Mouse (Mus musculus) liver, embryonic 14.5 days (tissue): ENCODE results near the gene Fgfr2. TPM values are rescaled to one million over a fixed set of nuclear protein-coding genes. Genes with fewer than 3 reads are reported as not detected.

Experiments used
- ATAC-seq: fragments of 200-750 bp; cut with Nextera tagmentation; 2 replicates; pipeline ENCODE4 v1.8.0; 2017; ENCODE audit warnings: moderate number of reproducible peaks, mild to moderate bottlenecking, moderate library complexity; ENCODE audit not compliant: insufficient read depth
- DNase-seq, 3 experiments: peaks; one replicate each; pipeline ENCODE4 v3.0.0-alpha.2; 2012 to 2013; ENCODE audit warnings: low read depth in 3 of 3, low spot score in 3 of 3
- H3K27ac ChIP-seq: fragments of 300-500 bp; sonication (generic); 2 replicates; pipeline ENCODE4 v1.5.1; 2014; ENCODE audit warnings: moderate library complexity, mild to moderate bottlenecking, control low read depth, inconsistent platforms
- H3K27me3 ChIP-seq: fragments of 300-500 bp; sonication (generic); 2 replicates; pipeline ENCODE4 v1.6.1; 2014; ENCODE audit warnings: mild to moderate bottlenecking, low read length, moderate library complexity; ENCODE audit not compliant: control insufficient read depth, insufficient read depth
- H3K36me3 ChIP-seq: fragments of 300-500 bp; sonication (generic); replicated peaks from 2 replicates; pipeline ENCODE4 v1.6.1; 2014; ENCODE audit warnings: low read depth; ENCODE audit not compliant: control insufficient read depth, insufficient read depth
- H3K4me1 ChIP-seq, 2 experiments: fragments of 200-500 bp in 1 of 2; fragments of 300-500 bp in 1 of 2; sonication (generic) in 1 of 2; replicated peaks; 2 replicates each; pipeline ENCODE4 v1.6.1; 2012 to 2014; ENCODE audit warnings: antibody characterized with exemption in 1 of 2, inconsistent platforms in 1 of 2, low read length in 1 of 2; ENCODE audit not compliant: control insufficient read depth in 2 of 2, insufficient read depth in 2 of 2
- H3K4me2 ChIP-seq: fragments of 300-500 bp; sonication (generic); 2 replicates; pipeline ENCODE4 v1.6.1; 2014; ENCODE audit warnings: low read depth, mild to moderate bottlenecking, control low read depth, moderate library complexity
- H3K4me3 ChIP-seq, 2 experiments: fragments of 200-500 bp in 1 of 2; fragments of 300-500 bp in 1 of 2; sonication (generic) in 1 of 2; 2 replicates each; pipeline ENCODE4 v1.5.1; 2012 to 2014; ENCODE audit warnings: low read depth in 2 of 2, low read length in 2 of 2, mild to moderate bottlenecking in 2 of 2, control low read depth in 1 of 2, inconsistent platforms in 1 of 2, moderate library complexity in 1 of 2; ENCODE audit not compliant: insufficient read depth in 1 of 2
- H3K9ac ChIP-seq: fragments of 300-500 bp; sonication (generic); replicated peaks from 2 replicates; pipeline ENCODE4 v1.6.1; 2014; ENCODE audit warnings: mild to moderate bottlenecking, control low read depth, moderate library complexity
- H3K9me3 ChIP-seq: fragments of 300-500 bp; sonication (generic); 2 replicates; pipeline ENCODE4 v1.6.1; 2016; ENCODE audit warnings: low read length, mixed read lengths; ENCODE audit not compliant: control insufficient read depth
- CTCF ChIP-seq: IDR thresholded peaks from 2 replicates; pipeline ENCODE4 v1.5.1; 2016; ENCODE audit warnings: antibody characterized with exemption, low read depth, control low read depth
- EP300 ChIP-seq: IDR thresholded peaks from 2 replicates; pipeline ENCODE4 v1.6.1; 2016; ENCODE audit warnings: antibody characterized with exemption, low read depth
- WGBS: fragments of 180-500 bp; shearing (Covaris S2); extraction: QIAGEN DNeasy Blood & Tissue Kit; methylation state at CpG from one replicate; pipeline ENCODE4 v1.1.7; 2014; ENCODE audit not compliant: insufficient replicate concordance; 5-methylcytosine and 5-hydroxymethylcytosine counted together
- polyA plus RNA-seq, 2 experiments: library from polyadenylated mRNA; depleted of rRNA in 1 of 2; stranded (reverse) in 1 of 2; unstranded in 1 of 2; fragments of >200 nt; fragmentation: Nextera tagmentation in 1 of 2; extraction: Ambion mirVana in 1 of 2; gene quantifications; 2 replicates each; pipeline versions ENCODE4 v1.2.1 to v1.2.3; 2012 to 2014

The Fgfr2 gene
- polyA plus RNA-seq, 2 experiments = 7.9 to 8.8 TPM

DNA sequence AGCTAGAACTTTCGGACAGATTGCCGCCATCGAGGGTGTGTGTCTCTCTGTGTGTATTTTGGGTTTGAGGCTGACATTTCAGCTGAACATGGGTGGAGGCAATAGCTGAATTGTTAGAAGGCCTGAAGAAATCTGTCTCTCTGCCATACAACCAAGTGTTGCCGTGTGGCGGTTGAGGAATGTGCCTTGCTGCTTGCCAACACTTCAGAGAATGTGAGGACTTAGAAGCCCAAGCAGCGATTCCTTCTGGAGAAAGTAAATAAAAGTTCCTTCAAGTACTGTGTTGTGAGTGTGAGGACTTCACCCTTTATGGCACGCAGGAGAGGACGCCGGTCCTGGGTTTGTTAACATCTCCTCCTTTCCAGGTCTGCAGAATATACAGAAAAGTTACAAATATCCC lies 2482.5 kb downstream of the Fgfr2 start:
- ATAC-seq = no peak
- 68% methylated on average over 9 of the region's 9 CpGs for WGBS
- no peak for DNase-seq
- no peak overlapping the region for H3K9ac ChIP-seq
- H3K4me2 ChIP-seq = no peak overlapping the region
- TF ChIP-seq CTCF (no peak), EP300 (no peak)
- no peaks in the 10 kb centered on the region for H3K9me3 ChIP-seq
- no peaks in the 10 kb centered on the region for H3K36me3 ChIP-seq
- no peak overlapping the region for H3K27ac ChIP-seq
- no peaks in the 10 kb centered on the region for H3K27me3 ChIP-seq
- H3K4me1 ChIP-seq = 0 out of 4 replicates have a peak, but pooled peaks cover 0 to 3% of the 10 kb centered on the region in 2 experiments
- no peak overlapping the region for H3K4me3 ChIP-seq

DNA sequence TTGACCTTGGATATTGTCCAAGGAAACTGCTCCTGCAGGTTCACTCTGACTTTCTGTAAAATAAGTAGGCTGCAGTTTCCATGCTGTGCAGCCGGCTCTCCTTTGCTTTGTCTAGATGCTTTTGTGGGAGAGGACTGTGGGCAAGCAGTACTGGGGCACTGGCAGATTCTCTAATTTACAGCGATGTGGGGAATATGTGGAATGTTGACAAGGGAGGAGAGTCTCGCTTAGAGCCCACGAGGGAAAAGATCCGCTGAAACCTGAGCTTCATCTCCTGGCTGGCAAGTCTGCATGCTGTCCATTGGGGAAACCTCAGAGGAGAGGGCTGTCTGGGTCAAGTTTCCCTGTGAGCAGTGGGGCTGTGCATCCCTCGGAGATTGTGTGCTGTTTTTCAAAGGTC lies 2485.3 kb downstream of the Fgfr2 start:
- ATAC-seq (no peak), DNase-seq (no peak)
- Histone ChIP-seq H3K4me3 (no peak overlapping the region), H3K9ac (no peak overlapping the region), H3K36me3 (no peaks in the 10 kb centered on the region), H3K4me2 (no peak overlapping the region), H3K9me3 (no peaks in the 10 kb centered on the region), H3K4me1 (no peaks in the 10 kb centered on the region), H3K27ac (no peak overlapping the region), H3K27me3 (no peaks in the 10 kb centered on the region)
- no peak for TF ChIP-seq CTCF
- no peak for TF ChIP-seq EP300
- WGBS = 51% methylated on average over 6 of the region's 6 CpGs

DNA sequence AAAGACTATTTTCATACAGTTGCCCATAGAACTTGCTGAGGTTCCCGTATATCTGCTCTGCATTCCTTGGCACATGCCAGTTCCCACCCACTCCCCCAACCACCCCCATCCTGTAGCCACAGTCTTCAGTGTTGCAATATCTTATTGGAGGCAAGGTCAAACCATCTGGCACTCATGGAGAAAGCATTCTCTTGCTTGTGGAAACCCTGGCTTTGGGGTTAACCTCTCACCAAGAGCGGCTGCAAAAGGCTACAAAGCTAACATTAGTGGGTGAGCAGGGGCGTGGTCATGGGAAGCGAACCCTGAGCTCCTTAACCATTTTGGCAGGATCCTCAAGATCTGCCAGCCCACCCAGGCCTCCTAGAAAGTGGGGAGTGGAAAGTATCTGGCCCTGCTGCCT lies 2486.2 kb downstream of the Fgfr2 start:
- ATAC-seq (no peak), DNase-seq (no peak)
- H3K4me2 ChIP-seq = no peak overlapping the region
- 58% methylated on average over 4 of the region's 4 CpGs for WGBS
- no peak overlapping the region for H3K4me3 ChIP-seq
- H3K27ac ChIP-seq = no peak overlapping the region
- no peaks in the 10 kb centered on the region for H3K27me3 ChIP-seq
- no peak for TF ChIP-seq EP300
- no peak for TF ChIP-seq CTCF
- no peaks in the 10 kb centered on the region for H3K36me3 ChIP-seq
- H3K9ac ChIP-seq = no peak overlapping the region
- no peaks in the 10 kb centered on the region for H3K4me1 ChIP-seq
- H3K9me3 ChIP-seq = no peaks in the 10 kb centered on the region

- Histone ChIP-seq H3K9me3 (no peaks in the 10 kb centered on the region), H3K27me3 (no peaks in the 10 kb centered on the region), H3K4me1 (0 out of 4 replicates have a peak, but pooled peaks cover 0 to 3% of the 10 kb centered on the region in 2 experiments), H3K36me3 (no peaks in the 10 kb centered on the region), H3K4me2 (no peak overlapping the region), H3K9ac (no peak overlapping the region), H3K27ac (no peak overlapping the region), H3K4me3 (no peak overlapping the region)
- TF ChIP-seq CTCF = no peak
- TF ChIP-seq EP300 = no peak
- DNase-seq = no peak
- ATAC-seq = no peak
- 48% methylated on average over 3 of the region's 3 CpGs for WGBS
Measured at GRCm38 (mm10) chr7:130636274-130636673, 2486.9 kb downstream of the Fgfr2 start.

DNA sequence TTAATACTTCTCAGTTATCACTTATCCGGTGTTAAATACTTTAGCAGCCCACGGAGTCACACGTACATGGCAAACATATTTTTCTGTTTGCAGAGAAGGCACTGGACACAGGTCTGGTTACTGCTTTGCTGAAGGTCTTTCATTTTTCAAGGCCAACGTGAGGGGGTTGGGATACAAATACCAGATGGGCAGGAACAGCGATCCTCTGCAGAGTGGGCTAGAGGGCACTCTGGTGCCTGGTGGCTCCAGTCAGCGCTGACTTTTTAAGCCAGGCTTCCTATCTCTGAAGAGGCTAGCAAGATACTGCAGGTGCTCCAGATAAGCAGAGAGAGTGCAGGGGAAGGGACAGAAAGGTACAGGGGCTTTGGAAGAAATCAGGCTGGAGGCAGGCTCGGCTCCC lies 2487.9 kb downstream of the Fgfr2 start:
- no peak overlapping the region for H3K4me2 ChIP-seq
- TF ChIP-seq CTCF (no peak), EP300 (no peak)
- no peak overlapping the region for H3K27ac ChIP-seq
- H3K9ac ChIP-seq = no peak overlapping the region
- H3K36me3 ChIP-seq = no peaks in the 10 kb centered on the region
- H3K27me3 ChIP-seq = no peaks in the 10 kb centered on the region
- H3K9me3 ChIP-seq = no peaks in the 10 kb centered on the region
- DNase-seq (no peak), ATAC-seq (no peak)
- H3K4me1 ChIP-seq = 0 out of 4 replicates have a peak, but pooled peaks cover 0 to 3% of the 10 kb centered on the region in 2 experiments
- WGBS = 45% methylated on average over 7 of the region's 7 CpGs
- no peak overlapping the region for H3K4me3 ChIP-seq
